Mouse (Mus musculus) brain, embryonic 14.5 days (tissue): ENCODE measurements around the gene Gm11492.

Experiments
- CTCF ChIP-seq: fragments of 200-500 bp; IDR thresholded peaks from 2 replicates; pipeline ENCODE4 v1.5.1; 2012; ENCODE audit warnings: inconsistent platforms, mild to moderate bottlenecking, moderate library complexity, borderline replicate concordance; ENCODE audit not compliant: insufficient read depth, insufficient read length; ENCODE audit errors: extremely low read depth
- POLR2A ChIP-seq: fragments of 200-500 bp; IDR thresholded peaks from 2 replicates; pipeline ENCODE4 v1.6.1; 2012; ENCODE audit warnings: mild to moderate bottlenecking, inconsistent platforms, borderline replicate concordance; ENCODE audit not compliant: poor library complexity, insufficient read depth, insufficient read length, severe bottlenecking; ENCODE audit errors: extremely low read depth

DNA sequence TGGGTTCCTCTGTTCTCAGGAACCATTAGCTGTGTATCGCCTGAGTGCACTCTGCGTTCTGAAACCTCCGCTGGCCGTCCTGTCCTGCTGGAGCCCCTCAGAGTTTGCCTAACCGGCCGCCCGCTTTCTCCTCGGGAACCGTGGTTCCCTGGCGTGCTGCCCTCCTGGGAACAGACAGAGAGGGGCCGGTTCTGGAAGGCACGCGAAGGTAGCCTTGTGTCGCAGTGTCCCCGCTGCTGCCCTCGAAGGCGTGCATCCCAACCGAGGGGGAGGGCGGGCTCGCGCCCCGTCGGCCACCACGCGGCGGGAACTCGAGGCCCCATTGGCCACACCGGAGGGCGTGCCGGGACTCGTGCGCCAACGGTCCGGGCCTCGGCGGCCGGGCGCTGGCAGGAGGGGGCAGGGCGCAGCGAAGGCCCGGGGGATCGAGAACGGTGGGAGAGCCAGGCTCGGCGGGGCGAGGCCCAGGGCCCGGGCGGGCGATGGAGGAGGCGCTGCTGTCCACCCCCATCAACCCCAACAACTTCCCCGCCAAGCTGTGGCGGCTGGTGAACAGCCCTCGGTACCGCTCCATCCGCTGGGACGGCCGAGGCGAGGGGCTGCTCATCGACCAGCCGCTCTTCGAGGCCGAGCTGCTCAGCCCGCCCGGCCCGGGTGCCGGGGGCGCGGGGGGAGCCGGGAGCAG, 50.5 kb downstream of the Gm11492 start, which contains the start of gene Hsf5:
- no peak for TF ChIP-seq POLR2A
- no peak for TF ChIP-seq CTCF
